Mouse (Mus musculus): ENCODE measurements around the gene Hmgcs2. TPM values are rescaled to one million over a fixed set of nuclear protein-coding genes. Genes with fewer than 3 reads are reported as not detected.
A peak's percentile ranks its signal among the peaks of the same experiment; 100 is the strongest.

The Hmgcs2 gene
- polyA plus RNA-seq, 2 experiments = 0.91 to 2.5 TPM

DNA sequence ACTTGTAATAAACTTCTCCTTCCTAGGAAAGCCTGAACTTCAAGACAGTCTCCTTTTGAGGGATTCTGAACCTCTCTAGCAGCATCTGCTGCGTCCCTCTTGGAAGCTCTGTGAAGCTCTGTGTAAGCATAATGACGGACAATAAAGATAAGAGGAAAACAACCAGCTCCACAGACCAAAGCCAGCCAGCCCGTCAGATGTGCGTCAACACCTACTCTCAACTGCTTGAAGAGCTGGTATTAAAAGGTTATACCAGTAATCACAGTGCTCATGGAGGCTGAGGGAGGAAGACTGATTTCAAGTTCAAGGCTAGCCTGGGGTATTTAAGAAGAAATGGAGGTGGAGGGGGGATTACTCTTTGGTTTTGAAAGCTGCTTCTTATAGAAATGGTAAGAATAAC is 553 bp upstream of the Hmgcs2 start:
- DNase-seq (ENCODE audit: low spot score) = no peak
- Histone ChIP-seq H3K36me3 (ENCODE audit: control insufficient read depth, insufficient read depth, low read length) (no peaks in the 10 kb centered on the region), H3K27ac (replicated peaks; ENCODE audit: low read depth, low read length) (no peak overlapping the region), H3K4me3 (replicated peaks; ENCODE audit: low read length) (no peak overlapping the region), H3K9ac (ENCODE audit: low read depth, low read length, severe bottlenecking) (no peak overlapping the region), H3K27me3 (ENCODE audit: control insufficient read depth, insufficient read depth, low read length) (no peaks in the 10 kb centered on the region), H3K9me3 (ENCODE audit: control insufficient read depth, low read length) (no peaks in the 10 kb centered on the region), H3K4me2 (replicated peaks; ENCODE audit: low read depth, low read length, severe bottlenecking) (no peak overlapping the region), H3K4me1 (ENCODE audit: control insufficient read depth, insufficient read depth, low read length) (peaks cover 5% of the 10 kb centered on the region)
- WGBS = 51% methylated on average over 4 of the region's 4 CpGs
- no peak for TF ChIP-seq POLR2A (IDR thresholded peaks at IDR 0.05; ENCODE audit: borderline replicate concordance, extremely low read depth, insufficient read depth, insufficient read length)
- no peak for ATAC-seq (ENCODE audit: low FRiP score, low read depth)

- WGBS = 40% methylated on average over 12 of the region's 12 CpGs
- H3K4me2 ChIP-seq (replicated peaks; ENCODE audit: low read depth, low read length, severe bottlenecking) = no peak overlapping the region; the same call in 1 of the 2 replicates
Observed at GRCm38 (mm10) chr3:98280933-98281678, 871 bp downstream of the Hmgcs2 start.

GRCm38 (mm10) chr3:98282422-98282821 is 2.2 kb downstream of the Hmgcs2 start:
- H3K4me2 ChIP-seq (replicated peaks; ENCODE audit: low read depth, low read length, severe bottlenecking) = no peak overlapping the region
- no peaks in the 10 kb centered on the region for H3K9me3 ChIP-seq (ENCODE audit: control insufficient read depth, low read length)
- no peak for ATAC-seq (ENCODE audit: low FRiP score, low read depth)
- peaks cover 5% of the 10 kb centered on the region for H3K4me1 ChIP-seq (ENCODE audit: control insufficient read depth, insufficient read depth, low read length)
- DNase-seq (ENCODE audit: low spot score) = no peak
- no peak overlapping the region for H3K27ac ChIP-seq (replicated peaks; ENCODE audit: low read depth, low read length)
- H3K4me3 ChIP-seq (replicated peaks; ENCODE audit: low read length) = no peak overlapping the region
- no peaks in the 10 kb centered on the region for H3K27me3 ChIP-seq (ENCODE audit: control insufficient read depth, insufficient read depth, low read length)
- TF ChIP-seq POLR2A (IDR thresholded peaks at IDR 0.05; ENCODE audit: borderline replicate concordance, extremely low read depth, insufficient read depth, insufficient read length) = no peak
- H3K9ac ChIP-seq (ENCODE audit: low read depth, low read length, severe bottlenecking) = no peak overlapping the region
- 92% methylated on average over 8 of the region's 8 CpGs for WGBS
- H3K36me3 ChIP-seq (ENCODE audit: control insufficient read depth, insufficient read depth, low read length) = no peaks in the 10 kb centered on the region

More at GRCm38 (mm10) chr3:98280933-98281678, 871 bp downstream of the Hmgcs2 start:
- H3K27ac ChIP-seq (replicated peaks; ENCODE audit: low read depth, low read length) = no peak overlapping the region
- TF ChIP-seq POLR2A (IDR thresholded peaks at IDR 0.05; ENCODE audit: borderline replicate concordance, extremely low read depth, insufficient read depth, insufficient read length) = no peak
- no peak overlapping the region for H3K4me3 ChIP-seq (replicated peaks; ENCODE audit: low read length)
- peaks cover 5% of the 10 kb centered on the region for H3K4me1 ChIP-seq (ENCODE audit: control insufficient read depth, insufficient read depth, low read length)
- peak; percentile 76 for DNase-seq (ENCODE audit: low spot score)
- H3K27me3 ChIP-seq (ENCODE audit: control insufficient read depth, insufficient read depth, low read length) = no peaks in the 10 kb centered on the region
- no peaks in the 10 kb centered on the region for H3K36me3 ChIP-seq (ENCODE audit: control insufficient read depth, insufficient read depth, low read length)
- peak; percentile 67; the same call in 1 of the 2 replicates for ATAC-seq (ENCODE audit: low FRiP score, low read depth)
- no peaks in the 10 kb centered on the region for H3K9me3 ChIP-seq (ENCODE audit: control insufficient read depth, low read length)
- no peak overlapping the region for H3K9ac ChIP-seq (ENCODE audit: low read depth, low read length, severe bottlenecking)

DNA sequence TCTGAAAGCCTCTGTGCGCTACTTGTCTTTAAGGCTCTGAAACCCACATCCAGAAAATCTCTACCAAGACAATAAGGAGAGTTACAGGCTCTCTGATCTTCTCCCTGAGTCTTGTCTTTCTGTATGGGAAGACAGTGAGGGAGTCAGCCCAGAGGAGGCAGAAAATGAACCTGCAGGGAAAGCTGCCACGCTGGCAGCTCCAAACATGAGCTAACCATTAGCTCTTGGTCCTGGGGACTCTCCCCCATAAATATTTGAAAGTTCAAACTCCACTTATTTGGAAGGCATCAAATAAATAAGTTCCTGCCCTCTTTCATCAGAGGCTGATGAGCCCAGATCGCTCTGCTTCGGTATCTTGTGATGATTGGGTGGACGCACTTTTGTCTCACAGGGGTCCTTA is 3.0 kb downstream of the Hmgcs2 start:
- Histone ChIP-seq H3K36me3 (ENCODE audit: control insufficient read depth, insufficient read depth, low read length) (no peaks in the 10 kb centered on the region), H3K27ac (replicated peaks; ENCODE audit: low read depth, low read length) (no peak overlapping the region), H3K4me3 (replicated peaks; ENCODE audit: low read length) (no peak overlapping the region), H3K9ac (ENCODE audit: low read depth, low read length, severe bottlenecking) (no peak overlapping the region), H3K27me3 (ENCODE audit: control insufficient read depth, insufficient read depth, low read length) (no peaks in the 10 kb centered on the region), H3K4me2 (replicated peaks; ENCODE audit: low read depth, low read length, severe bottlenecking) (no peak overlapping the region), H3K4me1 (ENCODE audit: control insufficient read depth, insufficient read depth, low read length) (peaks cover 5% of the 10 kb centered on the region), H3K9me3 (ENCODE audit: control insufficient read depth, low read length) (no peaks in the 10 kb centered on the region)
- no peak for DNase-seq (ENCODE audit: low spot score)
- ATAC-seq (ENCODE audit: low FRiP score, low read depth) = no peak
- 84% methylated on average over 5 of the region's 5 CpGs for WGBS
- no peak for TF ChIP-seq POLR2A (IDR thresholded peaks at IDR 0.05; ENCODE audit: borderline replicate concordance, extremely low read depth, insufficient read depth, insufficient read length)

GRCm38 (mm10) chr3:98291044-98291443 is 10.8 kb downstream of the Hmgcs2 start:
- Histone ChIP-seq H3K4me2 (replicated peaks; ENCODE audit: low read depth, low read length, severe bottlenecking) (no peak overlapping the region), H3K9ac (ENCODE audit: low read depth, low read length, severe bottlenecking) (no peak overlapping the region), H3K4me1 (ENCODE audit: control insufficient read depth, insufficient read depth, low read length) (no peaks in the 10 kb centered on the region), H3K36me3 (ENCODE audit: control insufficient read depth, insufficient read depth, low read length) (no peaks in the 10 kb centered on the region), H3K9me3 (ENCODE audit: control insufficient read depth, low read length) (no peaks in the 10 kb centered on the region), H3K27me3 (ENCODE audit: control insufficient read depth, insufficient read depth, low read length) (no peaks in the 10 kb centered on the region), H3K27ac (replicated peaks; ENCODE audit: low read depth, low read length) (no peak overlapping the region), H3K4me3 (replicated peaks; ENCODE audit: low read length) (no peak overlapping the region)
- DNase-seq (ENCODE audit: low spot score) (no peak), ATAC-seq (ENCODE audit: low FRiP score, low read depth) (no peak)
- WGBS = 91% methylated on average over 9 of the region's 9 CpGs
- no peak for TF ChIP-seq POLR2A (IDR thresholded peaks at IDR 0.05; ENCODE audit: borderline replicate concordance, extremely low read depth, insufficient read depth, insufficient read length)
